ENCODE assay signal across 24 mouse cellular contexts in genomic region chr14:47510244-47510643, GRCm38 (mm10).
"Had no signal": no experiment of that assay in that cellular context is flagged by ENCODE, and none has a peak within 500 bp of the region (broad histone marks: within the 10 kb centered on the region; RNA-seq: fewer than 3 reads in every experiment).

No protein-coding gene starts in this region.

- H3K4me2 ChIP-seq: kidney, embryonic 15.5 days; limb, embryonic 13.5 days; liver, embryonic 12.5 days; liver, embryonic 15.5 days; lung, embryonic 15.5 days; midbrain, embryonic 13.5 days; neural tube, embryonic 12.5 days had no signal

- H3K9me3 ChIP-seq: kidney, embryonic 15.5 days; limb, embryonic 10.5 days; limb, embryonic 13.5 days; liver, embryonic 12.5 days; liver, embryonic 15.5 days; lung, embryonic 15.5 days; megakaryocyte, embryonic 14.5 days; midbrain, embryonic 10.5 days; midbrain, embryonic 13.5 days; neural tube, embryonic 12.5 days had no signal

- H3K9ac ChIP-seq: kidney, embryonic 15.5 days; limb, embryonic 13.5 days; liver, embryonic 12.5 days; liver, embryonic 15.5 days; lung, embryonic 15.5 days; midbrain, embryonic 13.5 days; neural tube, embryonic 12.5 days had no signal

- H3K27ac ChIP-seq: kidney, embryonic 15.5 days; limb, embryonic 10.5 days; limb, embryonic 13.5 days; liver, embryonic 12.5 days; lung, embryonic 15.5 days; midbrain, embryonic 10.5 days; midbrain, embryonic 13.5 days; neural tube, embryonic 12.5 days; stomach, postnatal 0 days had no signal

- H3K27me3 ChIP-seq: kidney, embryonic 15.5 days; limb, embryonic 13.5 days; liver, embryonic 12.5 days; liver, embryonic 15.5 days; lung, embryonic 15.5 days; megakaryocyte, embryonic 14.5 days; midbrain, embryonic 13.5 days; neural tube, embryonic 12.5 days had no signal

- DNase-seq: kidney, adult 11 months; kidney, adult 8-10 months; kidney, postnatal 10 days; kidney, postnatal 36 days; layer of hippocampus, postnatal 36 days; liver; lung, adult 18-20 months; lung, postnatal 10 days; lung, postnatal 36 days; thymus, adult 2 months; thymus, postnatal 14 days; thymus, postnatal 4 days had no signal

- H3K36me3 ChIP-seq: lung, embryonic 15.5 days; midbrain, embryonic 13.5 days; neural tube, embryonic 12.5 days had no signal

- H3K4me1 ChIP-seq: limb, embryonic 10.5 days; midbrain, embryonic 10.5 days; midbrain, embryonic 13.5 days had no signal

- H3K4me3 ChIP-seq: kidney, embryonic 15.5 days; limb, embryonic 10.5 days; limb, embryonic 13.5 days; liver, embryonic 12.5 days; liver, embryonic 15.5 days; lung, embryonic 15.5 days; megakaryocyte, embryonic 14.5 days; midbrain, embryonic 10.5 days; midbrain, embryonic 13.5 days; neural tube, embryonic 12.5 days had no signal

- ATAC-seq: liver, embryonic 12.5 days; midbrain, embryonic 13.5 days; midbrain, embryonic 16.5 days had no signal
